Mouse (Mus musculus) embryonic facial prominence, embryonic 11.5 days (tissue): ENCODE measurements at regions not wholly inside any gene's neighbourhood (a gene's known extent, or its start where the extent isn't known, plus 50 kb on each side); places are given as distances from the start of the nearest gene placed in this dataset.

Experiments
- ATAC-seq: fragments of 200-750 bp; cut with Nextera tagmentation; replicated peaks from 2 replicates; pipeline ENCODE4 v1.8.0; 2017; ENCODE audit warnings: low read depth; ENCODE audit not compliant: insufficient number of reproducible peaks, low FRiP score, low TSS enrichment
- DNase-seq: peaks from one replicate; pipeline ENCODE4 v3.0.0-alpha.2; 2015; ENCODE audit warnings: low spot score
- H3K27ac ChIP-seq: fragments of 300-500 bp; sonication (generic); replicated peaks from 2 replicates; pipeline ENCODE4 v1.5.1; 2014; ENCODE audit warnings: mild to moderate bottlenecking, low read depth, low read length, control low read depth
- H3K27me3 ChIP-seq: fragments of 300-500 bp; sonication (generic); 2 replicates; pipeline ENCODE4 v1.6.1; 2014; ENCODE audit warnings: mild to moderate bottlenecking, low read length, moderate library complexity, mixed read lengths; ENCODE audit not compliant: control insufficient read depth, insufficient read depth
- H3K36me3 ChIP-seq: fragments of 300-500 bp; sonication (generic); replicated peaks from 2 replicates; pipeline ENCODE4 v1.6.1; 2014; ENCODE audit warnings: low read depth, mild to moderate bottlenecking, low read length, moderate library complexity, mixed read lengths; ENCODE audit not compliant: control insufficient read depth, insufficient read depth
- H3K4me1 ChIP-seq: fragments of 300-500 bp; sonication (generic); 2 replicates; pipeline ENCODE4 v1.6.1; 2014; ENCODE audit warnings: low read length, mixed read lengths; ENCODE audit not compliant: control insufficient read depth, insufficient read depth
- H3K4me2 ChIP-seq: fragments of 300-500 bp; sonication (generic); 2 replicates; pipeline ENCODE4 v1.6.1; 2014; ENCODE audit warnings: low read depth, mild to moderate bottlenecking, control low read depth, low read length, moderate library complexity
- H3K4me3 ChIP-seq: fragments of 300-500 bp; sonication (generic); 2 replicates; pipeline ENCODE4 v1.5.1; 2014; ENCODE audit warnings: low read depth, low read length, control low read depth
- H3K9ac ChIP-seq: fragments of 300-500 bp; sonication (generic); replicated peaks from 2 replicates; pipeline ENCODE4 v1.6.1; 2014; ENCODE audit warnings: mild to moderate bottlenecking, control low read depth, low read length
- H3K9me3 ChIP-seq: fragments of 300-500 bp; sonication (generic); replicated peaks from 2 replicates; pipeline ENCODE4 v1.6.1; 2016; ENCODE audit warnings: mild to moderate bottlenecking, low read length, inconsistent platforms, mixed read lengths; ENCODE audit not compliant: control insufficient read depth
- WGBS: fragments of 180-500 bp; shearing (Covaris S2); extraction: QIAGEN DNeasy Blood & Tissue Kit; methylation state at CpG from one replicate; pipeline ENCODE4 v1.1.7; 2014; 5-methylcytosine and 5-hydroxymethylcytosine counted together

GRCm38 (mm10) chr10:111769486-111770002 lies 202.9 kb upstream of the Krr1 start:
- ATAC-seq (no peak), DNase-seq (no peak)
- no peak overlapping the region for H3K4me2 ChIP-seq
- no peak overlapping the region for H3K9ac ChIP-seq
- no peaks in the 10 kb centered on the region for H3K4me1 ChIP-seq
- no peak overlapping the region for H3K27ac ChIP-seq
- no peak overlapping the region for H3K4me3 ChIP-seq
- 81% methylated on average over 9 of the region's 9 CpGs for WGBS
- H3K9me3 ChIP-seq = no peaks in the 10 kb centered on the region
- no peaks in the 10 kb centered on the region for H3K27me3 ChIP-seq
- H3K36me3 ChIP-seq = no peaks in the 10 kb centered on the region

GRCm38 (mm10) chr10:111770027-111770426 lies 202.4 kb upstream of the Krr1 start:
- no peaks in the 10 kb centered on the region for H3K4me1 ChIP-seq
- no peak overlapping the region for H3K4me3 ChIP-seq
- ATAC-seq (no peak), DNase-seq (no peak)
- H3K9me3 ChIP-seq = no peaks in the 10 kb centered on the region
- no peak overlapping the region for H3K9ac ChIP-seq
- H3K36me3 ChIP-seq = no peaks in the 10 kb centered on the region
- H3K4me2 ChIP-seq = no peak overlapping the region
- H3K27me3 ChIP-seq = no peaks in the 10 kb centered on the region
- 81% methylated on average over 2 of the region's 2 CpGs for WGBS
- H3K27ac ChIP-seq = no peak overlapping the region

- no peak for ATAC-seq
- DNase-seq = no peak
- H3K4me1 ChIP-seq = no peaks in the 10 kb centered on the region
- WGBS = 79% methylated on average over 4 of the region's 4 CpGs
- H3K9ac ChIP-seq = no peak overlapping the region
- no peak overlapping the region for H3K4me3 ChIP-seq
- no peaks in the 10 kb centered on the region for H3K27me3 ChIP-seq
- no peaks in the 10 kb centered on the region for H3K9me3 ChIP-seq
- H3K36me3 ChIP-seq = no peaks in the 10 kb centered on the region
- H3K27ac ChIP-seq = no peak overlapping the region
- no peak overlapping the region for H3K4me2 ChIP-seq
Measured at GRCm38 (mm10) chr10:111771010-111771409, 201.5 kb upstream of the Krr1 start.

GRCm38 (mm10) chr10:111777559-111777958 lies 194.9 kb upstream of the Krr1 start:
- Histone ChIP-seq H3K4me3 (no peak overlapping the region), H3K27me3 (no peaks in the 10 kb centered on the region), H3K36me3 (no peaks in the 10 kb centered on the region), H3K27ac (no peak overlapping the region), H3K9me3 (no peaks in the 10 kb centered on the region), H3K4me2 (no peak overlapping the region), H3K9ac (no peak overlapping the region), H3K4me1 (no peaks in the 10 kb centered on the region)
- no peak for DNase-seq
- ATAC-seq = no peak

- no peaks in the 10 kb centered on the region for H3K27me3 ChIP-seq
- no peaks in the 10 kb centered on the region for H3K4me1 ChIP-seq
- H3K27ac ChIP-seq = no peak overlapping the region
- no peak overlapping the region for H3K9ac ChIP-seq
- WGBS = 67% methylated on average over 5 of the region's 5 CpGs
- no peaks in the 10 kb centered on the region for H3K9me3 ChIP-seq
- no peaks in the 10 kb centered on the region for H3K36me3 ChIP-seq
- no peak overlapping the region for H3K4me3 ChIP-seq
- no peak overlapping the region for H3K4me2 ChIP-seq
- no peak for DNase-seq
- ATAC-seq = no peak
Measured at GRCm38 (mm10) chr10:111778111-111778510, 194.4 kb upstream of the Krr1 start.

- H3K9me3 ChIP-seq = no peaks in the 10 kb centered on the region
- WGBS = 96% methylated on average over 7 of the region's 7 CpGs
- H3K27ac ChIP-seq = no peak overlapping the region
- H3K9ac ChIP-seq = no peak overlapping the region
- ATAC-seq (no peak), DNase-seq (no peak)
- no peak overlapping the region for H3K4me3 ChIP-seq
- no peaks in the 10 kb centered on the region for H3K4me1 ChIP-seq
- no peak overlapping the region for H3K4me2 ChIP-seq
- no peaks in the 10 kb centered on the region for H3K27me3 ChIP-seq
- no peaks in the 10 kb centered on the region for H3K36me3 ChIP-seq
Measured at GRCm38 (mm10) chr10:111779956-111780355, 192.5 kb upstream of the Krr1 start.

- no peak for DNase-seq
- no peak overlapping the region for H3K27ac ChIP-seq
- ATAC-seq = no peak
- H3K9me3 ChIP-seq = no peaks in the 10 kb centered on the region
- H3K4me1 ChIP-seq = no peaks in the 10 kb centered on the region
- H3K4me2 ChIP-seq = no peak overlapping the region
- H3K4me3 ChIP-seq = no peak overlapping the region
- H3K27me3 ChIP-seq = no peaks in the 10 kb centered on the region
- H3K36me3 ChIP-seq = no peaks in the 10 kb centered on the region
- no peak overlapping the region for H3K9ac ChIP-seq
- 84% methylated on average over 22 of the region's 22 CpGs for WGBS
Measured at GRCm38 (mm10) chr10:111782195-111782810, 190.2 kb upstream of the Krr1 start.

- no peaks in the 10 kb centered on the region for H3K36me3 ChIP-seq
- ATAC-seq = no peak
- H3K4me2 ChIP-seq = no peak overlapping the region
- DNase-seq = no peak
- no peak overlapping the region for H3K27ac ChIP-seq
- no peaks in the 10 kb centered on the region for H3K27me3 ChIP-seq
- 29% methylated on average over 3 of the region's 3 CpGs for WGBS
- H3K4me1 ChIP-seq = no peaks in the 10 kb centered on the region
- H3K9ac ChIP-seq = no peak overlapping the region
- H3K9me3 ChIP-seq = no peaks in the 10 kb centered on the region
- no peak overlapping the region for H3K4me3 ChIP-seq
Measured at GRCm38 (mm10) chr10:111783496-111783895, 189.0 kb upstream of the Krr1 start.
